Mouse (Mus musculus): ENCODE measurements around the gene Ifnar1.

Ifnar1 gene

DNA sequence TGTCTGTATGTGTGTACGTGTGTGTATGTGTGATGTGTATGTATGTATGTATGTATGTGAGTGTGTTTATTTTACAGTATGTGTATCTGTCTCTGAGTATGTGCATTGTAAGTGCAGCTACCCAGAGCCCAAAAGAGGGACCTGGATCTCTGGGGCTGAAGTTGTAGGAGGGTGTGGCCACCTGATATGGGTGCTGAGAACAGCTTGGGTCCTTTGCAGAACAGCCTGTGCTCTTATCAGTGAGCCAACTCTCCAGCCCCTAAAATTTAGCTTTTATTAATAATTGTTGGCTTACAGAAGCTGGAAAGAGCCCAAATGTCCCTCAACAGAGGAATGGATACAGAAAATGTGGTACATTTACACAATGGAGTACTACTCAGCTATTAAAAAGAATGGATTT lies 58.6 kb downstream of the Ifnar1 start:
- no peak for DNase-seq (ENCODE audit: low spot score)

DNA sequence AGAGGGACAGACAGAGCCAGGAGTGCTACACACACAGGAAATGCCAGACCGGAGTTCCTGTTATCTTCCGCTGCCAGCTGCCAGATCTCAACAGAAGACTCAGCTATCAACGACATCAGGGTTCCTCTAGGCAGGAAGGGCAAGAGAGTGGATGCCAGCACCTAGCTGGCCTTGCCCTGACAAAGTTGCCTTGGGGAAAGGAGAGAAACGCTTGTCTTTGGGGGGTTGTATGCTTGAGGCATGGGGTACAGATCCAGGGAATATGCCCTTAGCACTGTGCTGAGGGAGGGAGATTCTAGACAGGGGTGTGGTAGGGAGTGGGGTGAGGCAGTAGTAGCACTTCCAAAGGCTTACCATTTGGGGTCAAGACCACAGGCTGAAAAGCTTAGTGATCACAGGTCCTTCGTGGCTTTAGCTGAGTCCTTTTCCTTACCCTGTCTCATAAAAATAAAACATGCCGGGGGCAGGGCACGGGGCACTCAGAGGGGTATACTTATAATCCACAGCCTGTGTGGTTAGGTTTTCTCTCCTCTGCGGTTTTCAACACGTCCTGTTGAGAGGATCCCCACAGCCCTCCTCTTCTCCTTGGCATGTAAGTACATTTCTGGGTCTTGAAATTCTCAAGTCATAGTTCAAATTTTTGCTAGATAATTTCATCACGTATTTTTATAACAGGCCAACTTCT lies 60.7 kb downstream of the Ifnar1 start:
- DNase-seq (ENCODE audit: low spot score): peak; percentile 26

DNA sequence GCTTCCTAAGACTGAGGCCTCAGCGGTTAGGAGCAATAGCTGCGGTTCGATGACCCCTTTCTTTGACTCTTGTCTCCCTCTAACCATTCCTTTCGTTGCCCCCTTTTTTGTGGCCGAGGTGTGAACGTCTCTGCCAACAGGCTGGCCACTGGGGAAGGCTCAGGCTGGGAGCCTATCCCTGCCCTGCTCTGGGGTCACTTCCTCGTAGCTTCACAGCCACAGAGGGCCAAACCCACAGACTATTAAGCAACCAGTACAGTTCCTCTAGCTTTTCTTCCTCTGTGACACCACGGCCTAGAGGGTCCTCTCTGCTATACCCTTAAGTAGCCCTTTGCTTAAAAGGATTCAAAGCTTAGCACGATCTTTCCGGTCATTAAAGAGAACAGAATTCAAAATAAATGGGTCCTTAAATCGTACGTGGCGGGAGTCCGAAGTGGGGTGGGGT lies 61.4 kb downstream of the Ifnar1 start:
- DNase-seq (ENCODE audit: low spot score): no peak

DNA sequence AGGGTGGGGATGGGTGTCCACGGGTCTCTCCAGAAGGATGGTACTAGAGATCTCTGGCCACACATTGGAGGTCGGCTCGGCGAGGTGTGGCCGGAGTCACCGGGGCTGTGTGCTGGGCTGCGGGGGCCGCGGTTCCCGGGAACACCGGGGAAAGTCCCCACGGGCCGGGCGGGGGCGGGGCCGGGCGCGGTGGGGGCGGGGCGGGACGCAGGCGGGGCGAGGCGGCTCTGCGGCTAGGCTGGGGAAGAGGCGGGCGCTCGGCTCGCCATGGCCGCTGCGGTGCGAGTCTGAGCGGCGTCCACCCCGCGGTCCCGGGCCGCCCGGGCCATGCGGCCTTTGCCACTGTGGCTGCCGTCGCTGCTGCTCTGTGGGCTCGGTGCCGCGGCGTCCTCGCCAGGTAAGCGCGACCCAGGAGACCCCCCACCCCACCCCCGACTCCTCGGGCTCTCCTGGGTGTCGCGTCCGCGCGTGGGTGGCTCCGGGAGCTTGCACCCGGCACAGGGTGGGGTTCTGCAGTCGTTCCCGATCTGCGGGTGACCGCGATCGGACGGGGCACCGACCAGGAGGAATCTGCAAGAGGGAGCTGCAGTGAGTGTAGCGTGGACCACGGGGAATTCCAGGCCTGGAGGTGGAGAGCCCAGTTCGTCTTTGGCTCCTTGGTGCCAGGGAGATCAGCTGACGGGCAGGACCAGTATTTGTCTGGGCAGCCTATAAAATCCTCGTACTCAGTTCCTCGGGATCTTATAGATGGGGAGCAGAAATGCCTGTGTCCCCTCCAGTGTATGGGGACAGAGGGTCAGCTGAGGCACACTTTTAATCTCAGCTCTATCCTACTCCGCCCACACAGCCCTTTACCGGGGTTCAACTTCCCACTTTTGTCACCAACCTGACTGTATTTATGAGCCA lies 62.1 kb downstream of the Ifnar1 start, which contains the start of gene Ifngr2:
Gene Ifngr2 (plus strand): TSS at position 237 of the 906 bp plus-strand sequence.
- peak; percentile 52 for DNase-seq (ENCODE audit: low spot score)

DNA sequence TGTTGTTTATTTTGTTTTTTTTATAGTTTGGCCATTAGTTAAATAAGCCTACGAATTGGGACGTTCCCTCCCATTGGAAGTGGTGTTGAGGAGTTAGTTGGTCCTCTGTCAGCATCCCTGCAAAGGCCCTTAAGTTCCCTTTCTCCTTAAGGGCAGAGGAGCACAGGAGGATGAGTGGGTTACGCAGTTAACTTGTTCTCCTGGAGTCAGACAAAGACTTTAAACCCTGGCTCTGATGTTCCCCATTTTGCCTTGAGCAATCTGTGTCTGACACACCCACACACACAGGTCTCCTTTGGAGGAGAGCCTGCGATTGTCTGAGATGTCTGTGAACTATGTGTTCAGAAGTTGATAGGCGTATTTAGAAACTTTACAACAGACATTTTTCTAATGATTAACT lies 62.9 kb downstream of the Ifnar1 start:
- DNase-seq (ENCODE audit: low spot score): no peak

DNA sequence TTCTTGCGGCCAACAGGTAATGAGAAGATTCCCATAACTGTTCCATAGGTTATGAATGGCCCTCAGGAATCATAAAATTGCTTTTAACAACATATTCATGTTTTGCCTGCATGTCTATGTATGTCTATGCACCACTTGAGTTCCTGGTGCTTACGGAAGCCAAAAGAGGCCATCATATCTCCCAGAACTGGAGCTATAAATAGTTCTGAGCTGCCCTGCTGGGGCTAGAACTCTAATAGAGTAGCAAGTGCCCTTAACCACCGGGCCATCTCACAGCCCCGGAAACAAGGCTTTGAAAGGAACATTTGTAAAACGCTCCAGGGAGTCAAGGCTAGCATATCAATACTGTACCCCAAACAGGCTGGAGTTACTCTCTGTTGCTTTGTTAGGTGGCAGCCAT lies 63.5 kb downstream of the Ifnar1 start:
- DNase-seq (ENCODE audit: low spot score): no peak

DNA sequence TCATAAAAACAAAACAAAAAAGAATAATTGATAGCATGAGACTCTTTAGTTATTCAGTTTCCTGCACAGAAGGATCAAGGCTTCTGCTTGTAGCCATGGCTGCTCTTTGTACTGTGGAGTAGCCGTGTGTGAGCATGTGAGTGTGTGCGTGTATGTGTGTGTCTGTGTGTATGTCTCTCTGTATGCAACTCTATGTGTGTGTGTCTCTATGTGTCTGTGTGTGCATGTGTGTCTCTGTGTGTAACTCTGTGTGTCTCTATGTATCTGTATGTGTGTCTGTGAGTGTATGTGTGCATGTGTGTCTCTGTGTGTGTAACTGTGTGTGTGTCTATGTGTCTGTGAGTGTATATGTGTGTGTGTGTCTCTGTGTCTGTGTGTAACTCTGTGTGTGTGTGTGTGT lies 64.0 kb downstream of the Ifnar1 start:
- DNase-seq (ENCODE audit: low spot score): no peak

DNA sequence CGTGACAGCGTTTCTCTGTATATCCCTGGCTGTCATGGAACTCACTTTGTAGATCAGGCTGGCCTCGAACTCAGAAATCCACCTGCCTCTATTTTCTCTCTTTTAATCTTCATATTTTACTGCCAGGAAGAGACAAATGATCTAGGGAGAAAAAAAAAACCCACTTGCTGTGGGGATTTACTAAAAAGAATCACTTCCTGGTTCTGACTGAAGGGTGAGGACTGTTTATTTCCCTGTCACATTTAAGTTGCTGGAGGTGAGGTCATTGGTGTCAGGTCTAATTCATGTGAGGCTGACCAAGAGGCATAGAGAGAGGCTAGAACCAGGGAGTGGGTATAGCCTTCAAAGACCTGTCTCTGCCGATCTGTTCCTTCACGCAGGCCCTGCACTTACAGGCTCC lies 64.6 kb downstream of the Ifnar1 start:
- DNase-seq (ENCODE audit: low spot score): no peak

DNA sequence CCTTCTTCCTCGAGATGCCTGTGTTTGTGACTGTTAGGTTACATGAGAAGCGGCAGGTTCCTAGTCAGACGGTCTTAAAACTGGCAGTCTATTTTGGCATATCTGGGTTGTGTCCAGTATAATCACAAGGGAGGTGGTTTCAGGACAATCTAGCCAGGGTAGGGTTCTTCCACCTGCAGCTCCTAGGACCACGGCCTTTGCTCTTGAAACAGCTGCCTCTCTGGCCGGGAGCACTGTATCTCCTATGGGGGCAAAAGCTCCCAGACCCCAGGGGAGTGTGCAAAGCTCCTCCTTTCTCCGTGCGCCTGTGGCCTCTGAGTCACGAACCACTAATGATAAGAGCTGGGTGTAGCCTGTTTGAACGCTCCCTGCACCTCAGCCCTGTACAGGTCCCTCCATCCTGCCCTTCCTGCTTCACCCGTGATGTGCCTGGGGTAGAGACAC lies 66.1 kb downstream of the Ifnar1 start:
- peak; percentile 23 for DNase-seq (ENCODE audit: low spot score)

DNA sequence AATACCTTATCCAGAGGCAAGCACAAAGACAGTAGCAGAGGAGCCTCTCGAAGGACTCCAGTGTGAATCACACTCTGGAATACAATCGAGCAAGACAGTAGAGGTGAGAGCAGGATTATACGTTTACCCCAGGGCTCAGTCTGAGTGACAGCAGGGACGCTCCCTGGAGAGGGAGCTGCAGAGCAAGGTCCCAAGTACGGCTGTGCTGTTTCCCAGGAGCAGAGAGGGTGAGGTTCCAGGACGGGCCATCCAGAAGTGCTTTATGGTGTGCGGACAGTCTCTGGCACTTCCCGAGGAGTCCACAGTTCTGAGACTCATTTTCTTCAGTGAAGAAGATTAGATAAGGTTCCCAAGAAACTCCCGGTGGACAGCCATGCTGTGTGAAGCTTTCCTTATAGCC lies 67.0 kb downstream of the Ifnar1 start:
- DNase-seq (ENCODE audit: low spot score): no peak

DNA sequence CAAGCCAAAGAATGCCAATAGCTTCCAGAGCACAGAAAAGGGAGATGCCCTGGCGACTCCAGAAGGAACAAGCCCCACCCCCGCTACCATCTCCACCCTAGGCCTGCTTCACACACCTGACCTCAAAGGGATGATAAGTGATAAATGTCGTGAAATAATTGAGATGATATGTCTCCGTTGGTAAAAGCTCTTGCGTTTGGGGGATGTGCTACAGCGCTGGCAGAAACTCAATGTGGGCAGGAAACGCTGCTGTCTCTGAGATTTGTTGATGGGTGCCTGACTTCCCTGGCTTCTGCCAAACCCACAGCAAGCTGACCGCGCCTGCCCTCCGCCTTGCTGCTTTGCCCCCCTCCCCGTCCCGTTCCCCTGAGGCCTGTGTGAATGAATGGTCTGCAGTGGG lies 68.6 kb downstream of the Ifnar1 start:
- no peak for DNase-seq (ENCODE audit: low spot score)

DNA sequence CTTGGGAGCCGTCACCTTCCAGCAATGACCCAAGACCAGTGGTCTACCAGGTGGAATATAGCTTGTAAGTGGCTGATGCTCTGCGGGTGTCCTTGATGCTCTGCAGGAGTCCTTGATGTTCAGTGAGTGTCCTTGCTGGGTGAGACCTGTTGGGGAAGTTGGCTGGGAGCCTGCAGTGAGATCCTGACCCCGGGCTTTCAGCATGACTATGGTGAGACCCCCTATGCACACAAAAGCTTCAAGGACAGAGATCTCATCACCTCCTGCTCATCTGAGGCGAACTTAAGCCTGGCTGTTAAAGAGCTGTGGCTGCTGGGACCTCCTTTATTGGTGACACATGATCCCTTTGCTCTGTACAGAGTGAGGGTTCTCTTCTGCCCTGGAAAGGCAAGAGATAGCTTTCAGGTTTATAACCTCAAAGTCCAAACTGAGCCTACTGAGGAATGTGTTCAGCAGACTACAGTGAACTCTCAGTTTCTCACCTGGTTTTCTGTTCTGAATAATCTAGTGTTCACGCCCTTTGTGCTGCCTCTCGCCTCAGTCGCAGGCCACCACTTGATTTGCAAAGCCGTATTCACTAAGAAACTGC lies 70.1 kb downstream of the Ifnar1 start:
- DNase-seq (ENCODE audit: low spot score): no peak

DNA sequence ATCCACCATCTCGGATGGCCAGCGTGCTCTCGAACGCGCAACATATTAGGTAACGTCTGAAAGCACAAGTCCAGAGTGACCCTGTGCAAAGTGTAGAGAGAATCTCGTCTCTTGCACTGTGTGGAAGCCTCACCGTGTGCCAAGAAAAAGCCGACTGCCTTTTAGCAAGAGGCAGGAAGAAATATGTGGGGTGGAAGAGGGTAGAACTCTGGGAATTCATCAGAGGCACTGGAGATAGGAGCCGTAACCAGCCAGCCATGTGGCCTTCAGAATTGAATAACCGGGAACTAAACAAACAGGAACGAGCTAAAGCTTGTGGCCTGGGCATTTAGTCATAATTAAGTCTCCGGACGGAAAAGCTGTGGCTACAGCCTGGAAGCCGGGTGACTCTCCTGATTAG lies 71.6 kb downstream of the Ifnar1 start:
- DNase-seq (ENCODE audit: low spot score): peak; percentile 56
